Mouse (Mus musculus) hindbrain, embryonic 14.5 days (tissue): ENCODE measurements around the gene Eda. TPM values are rescaled to one million over a fixed set of nuclear protein-coding genes. Genes with fewer than 3 reads are reported as not detected.
A peak's percentile ranks its signal among the peaks of the same experiment; 100 is the strongest.
"Not testable (repeated sequence)": the region's sequence is repeated elsewhere in the genome, so short reads cannot be mapped to it uniquely, and the experiment has no call there.

Experiments used
- ATAC-seq: fragments of 200-750 bp; cut with Nextera tagmentation; 2 replicates; pipeline ENCODE4 v1.8.0; 2017; ENCODE audit warnings: moderate number of reproducible peaks, mild to moderate bottlenecking, moderate TSS enrichment, moderate library complexity; ENCODE audit not compliant: low FRiP score
- DNase-seq: peaks from one replicate; pipeline ENCODE4 v3.0.0-alpha.2; 2015; ENCODE audit warnings: low spot score
- H3K27ac ChIP-seq: fragments of 300-500 bp; sonication (generic); 2 replicates; pipeline ENCODE4 v1.5.1; 2014; ENCODE audit warnings: mild to moderate bottlenecking, moderate library complexity
- H3K27me3 ChIP-seq: fragments of 300-500 bp; sonication (generic); 2 replicates; pipeline ENCODE4 v1.6.1; 2014; ENCODE audit warnings: mild to moderate bottlenecking, low read length, mixed read lengths; ENCODE audit not compliant: control insufficient read depth, insufficient read depth
- H3K36me3 ChIP-seq: fragments of 300-500 bp; sonication (generic); replicated peaks from 2 replicates; pipeline ENCODE4 v1.6.1; 2014; ENCODE audit not compliant: control insufficient read depth, insufficient read depth
- H3K4me1 ChIP-seq: fragments of 300-500 bp; sonication (generic); replicated peaks from 2 replicates; pipeline ENCODE4 v1.6.1; 2014; ENCODE audit warnings: antibody characterized with exemption, low read length, mixed read lengths; ENCODE audit not compliant: control insufficient read depth, insufficient read depth
- H3K4me2 ChIP-seq: fragments of 300-500 bp; sonication (generic); replicated peaks from 2 replicates; pipeline ENCODE4 v1.6.1; 2014; ENCODE audit warnings: mild to moderate bottlenecking, moderate library complexity
- H3K4me3 ChIP-seq: fragments of 300-500 bp; sonication (generic); replicated peaks from 2 replicates; pipeline ENCODE4 v1.5.1; 2014; ENCODE audit warnings: mild to moderate bottlenecking, low read length
- H3K9ac ChIP-seq: fragments of 300-500 bp; sonication (generic); 2 replicates; pipeline ENCODE4 v1.6.1; 2014
- H3K9me3 ChIP-seq: fragments of 300-500 bp; sonication (generic); 2 replicates; pipeline ENCODE4 v1.6.1; 2016; ENCODE audit warnings: low read length; ENCODE audit not compliant: control insufficient read depth
- WGBS: fragments of 180-500 bp; shearing (Covaris S2); extraction: QIAGEN DNeasy Blood & Tissue Kit; methylation state at CpG from one replicate; pipeline ENCODE4 v1.1.7; 2014; 5-methylcytosine and 5-hydroxymethylcytosine counted together
- polyA plus RNA-seq: library from polyadenylated mRNA; unstranded; fragments of >200 nt; fragmentation: Nextera tagmentation; extraction: Ambion mirVana; gene quantifications from 2 replicates; pipeline ENCODE4 v1.2.1, GENCODE M21; 2014

The Eda gene
- polyA plus RNA-seq, 1 experiment from 2014 or later: 2.9 TPM

DNA sequence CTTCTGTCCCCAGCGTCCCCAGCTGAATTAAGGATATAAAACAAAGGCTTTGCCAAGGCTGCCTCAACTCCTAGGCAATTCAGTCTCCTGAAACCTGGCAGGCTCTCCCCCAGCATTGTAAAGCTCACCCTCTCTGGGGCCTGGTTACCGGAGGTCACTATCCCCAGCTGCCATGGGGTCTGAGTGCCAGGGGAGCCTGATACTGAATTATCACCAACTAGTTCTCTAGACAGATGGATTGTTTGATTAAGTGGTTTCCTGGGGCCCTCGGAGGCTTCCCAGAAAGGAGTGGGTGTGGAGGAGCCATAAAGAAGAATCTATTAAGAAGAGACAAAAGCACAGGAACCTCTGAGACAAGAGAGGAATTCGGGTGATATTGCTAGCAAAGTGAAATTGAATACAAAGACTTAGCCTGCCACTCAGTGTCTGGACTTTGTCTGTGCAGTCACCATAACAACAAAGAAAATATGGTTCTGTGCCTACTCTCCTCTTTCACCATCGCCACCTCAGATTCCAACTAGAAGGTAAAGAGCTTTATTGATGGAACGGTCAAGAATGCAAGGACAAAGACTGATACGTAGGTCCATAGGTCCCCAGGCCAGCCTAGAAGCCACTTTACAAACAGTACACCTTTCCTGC lies 418.9 kb downstream of the Eda start:
- DNase-seq (peak; percentile 24), ATAC-seq (no peak; the same call in 1 of the 2 replicates)
- Histone ChIP-seq H3K27ac (no peak overlapping the region), H3K9ac (no peak overlapping the region), H3K4me3 (no peak overlapping the region), H3K4me2 (no peak overlapping the region), H3K27me3 (no peaks in the 10 kb centered on the region), H3K9me3 (no peaks in the 10 kb centered on the region), H3K36me3 (no peaks in the 10 kb centered on the region), H3K4me1 (no peaks in the 10 kb centered on the region)
- 45% methylated on average over 7 of the region's 7 CpGs for WGBS

DNA sequence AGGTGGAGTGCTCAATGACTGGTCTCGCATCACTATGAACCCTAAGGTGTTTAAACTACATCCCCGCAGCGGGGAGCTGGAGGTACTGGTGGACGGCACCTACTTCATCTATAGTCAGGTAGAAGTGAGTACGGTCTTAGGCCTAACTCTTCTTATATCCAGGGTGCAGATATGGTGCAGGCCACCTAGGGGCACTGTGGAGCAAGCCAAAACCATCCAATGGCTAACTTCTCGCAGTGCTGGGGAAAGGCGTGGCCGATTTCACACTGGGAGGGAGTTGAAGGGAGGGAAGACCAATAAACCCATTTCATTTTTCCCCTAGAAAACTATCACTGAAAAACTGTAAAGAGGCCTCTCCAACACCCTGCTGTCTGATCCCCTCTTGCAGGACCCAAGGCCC lies 419.6 kb downstream of the Eda start:
- DNase-seq (no peak), ATAC-seq (no peak)
- 88% methylated on average over 8 of the region's 8 CpGs for WGBS
- H3K9me3 ChIP-seq: no peaks in the 10 kb centered on the region
- H3K9ac ChIP-seq: no peak overlapping the region
- H3K36me3 ChIP-seq: no peaks in the 10 kb centered on the region
- H3K4me3 ChIP-seq: no peak overlapping the region
- H3K4me1 ChIP-seq: no peaks in the 10 kb centered on the region
- no peak overlapping the region for H3K4me2 ChIP-seq
- H3K27me3 ChIP-seq: no peaks in the 10 kb centered on the region
- H3K27ac ChIP-seq: no peak overlapping the region

DNA sequence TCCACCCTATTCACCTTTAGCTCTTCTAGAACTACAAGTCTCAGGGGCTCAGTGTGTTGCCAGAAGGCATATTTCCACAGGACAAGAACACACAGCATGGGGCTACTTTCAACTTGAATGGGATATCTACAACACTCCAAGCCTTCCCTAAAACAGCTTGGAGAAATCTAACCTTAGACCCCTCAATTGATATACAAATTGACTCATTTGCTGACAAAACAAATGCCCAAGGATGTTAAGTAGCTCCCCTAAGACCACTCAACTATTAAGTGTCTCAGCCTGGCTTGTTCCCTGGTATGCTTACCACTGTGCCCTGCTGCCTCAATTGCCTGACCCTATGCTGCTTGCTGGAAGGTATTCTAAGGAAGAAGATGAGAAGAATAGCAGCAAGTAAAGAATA lies 425.5 kb downstream of the Eda start:
- no peak overlapping the region for H3K9ac ChIP-seq
- no peak for ATAC-seq
- DNase-seq: no peak

DNA sequence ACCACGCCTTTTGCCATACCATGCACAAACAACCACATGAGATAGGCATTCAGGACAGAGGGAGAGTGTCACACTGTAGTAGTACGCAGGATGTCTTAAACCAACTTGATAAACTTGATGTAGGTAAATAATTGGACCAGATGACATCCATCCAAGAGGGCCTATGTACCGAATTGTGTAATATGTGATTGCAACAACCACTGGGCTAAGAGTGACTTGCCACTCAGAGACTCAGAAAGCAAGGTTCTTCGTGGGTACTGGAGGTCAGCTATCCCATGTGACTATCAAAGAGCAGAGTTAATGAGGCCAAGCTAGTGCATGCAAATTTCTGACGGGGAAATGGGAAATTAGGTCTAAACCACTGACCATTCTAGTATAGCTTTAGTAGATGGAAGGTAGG lies 426.3 kb downstream of the Eda start:
- WGBS: 85% methylated on average over 5 of the region's 5 CpGs
- Histone ChIP-seq H3K4me1 (no peaks in the 10 kb centered on the region), H3K4me3 (no peak overlapping the region), H3K9me3 (no peaks in the 10 kb centered on the region), H3K27ac (no peak overlapping the region), H3K27me3 (no peaks in the 10 kb centered on the region; the same call in 1 of the 2 replicates), H3K4me2 (no peak overlapping the region), H3K9ac (no peak overlapping the region), H3K36me3 (no peaks in the 10 kb centered on the region)
- ATAC-seq (no peak), DNase-seq (no peak)

More for the DNA sequence above, 425.5 kb downstream of the Eda start:
- Histone ChIP-seq H3K4me2 (no peak overlapping the region), H3K27ac (no peak overlapping the region), H3K4me1 (no peaks in the 10 kb centered on the region), H3K27me3 (no peaks in the 10 kb centered on the region; the same call in 1 of the 2 replicates), H3K4me3 (no peak overlapping the region), H3K36me3 (no peaks in the 10 kb centered on the region), H3K9me3 (no peaks in the 10 kb centered on the region)

DNA sequence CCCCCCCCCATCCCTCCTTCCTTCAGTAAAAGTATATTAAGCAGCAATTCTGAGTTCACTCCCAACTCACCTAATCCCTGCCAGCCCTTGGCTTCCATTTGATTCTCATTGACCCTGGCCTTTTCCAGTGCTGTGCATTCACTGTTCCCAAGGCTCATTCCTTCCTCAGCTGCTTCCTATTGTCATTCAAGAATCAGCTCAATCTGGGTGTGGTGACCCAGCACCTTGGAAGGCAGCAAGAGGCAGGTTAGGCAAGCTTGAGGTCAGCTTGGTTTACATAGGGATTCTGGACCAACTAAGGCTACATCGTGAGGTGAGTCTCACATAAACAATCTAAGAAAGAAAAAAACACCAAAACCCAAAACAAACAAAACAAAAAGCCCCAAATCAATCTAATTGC lies 433.8 kb downstream of the Eda start:
- no peak overlapping the region for H3K27ac ChIP-seq
- no peak overlapping the region for H3K9ac ChIP-seq
- H3K27me3 ChIP-seq: no peaks in the 10 kb centered on the region
- no peaks in the 10 kb centered on the region for H3K4me1 ChIP-seq
- no peak for ATAC-seq
- WGBS: 78% methylated on average over 1 of the region's 1 CpGs
- H3K9me3 ChIP-seq: no peaks in the 10 kb centered on the region
- DNase-seq: no peak
- H3K4me3 ChIP-seq: no peak overlapping the region
- no peaks in the 10 kb centered on the region for H3K36me3 ChIP-seq
- no peak overlapping the region for H3K4me2 ChIP-seq

DNA sequence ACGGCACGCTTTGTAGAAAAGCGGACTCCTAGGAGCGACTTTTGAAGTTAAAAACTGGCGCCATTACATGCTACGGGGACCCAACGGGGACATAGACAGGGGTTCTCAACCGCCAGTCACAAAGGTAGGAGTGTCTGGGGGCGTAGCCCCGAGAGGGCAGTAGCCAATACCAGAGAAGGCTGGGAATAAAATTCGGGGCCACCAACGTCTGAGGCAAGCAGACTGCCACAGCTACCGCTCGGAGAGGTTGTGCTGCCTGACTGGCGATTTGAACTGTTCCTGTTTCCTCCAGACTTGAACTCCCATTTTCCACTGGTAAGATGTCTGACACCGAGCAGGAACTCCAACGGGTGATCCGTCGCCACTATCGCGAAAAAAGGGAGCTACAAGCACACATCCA lies 453.3 kb downstream of the Eda start, which contains the start of gene Otud6a:
Otud6a (plus strand) TSS at position 321 of the 400 bp plus-strand sequence.
- no peaks in the 10 kb centered on the region for H3K9me3 ChIP-seq
- ATAC-seq: no peak
- H3K27ac ChIP-seq: no peak within 1 kb of the TSS
- H3K4me1 ChIP-seq: no peaks in the 10 kb centered on the region
- no peaks in the 10 kb centered on the region for H3K36me3 ChIP-seq
- H3K9ac ChIP-seq: no peak within 1 kb of the TSS
- no peak for DNase-seq
- no peak within 1 kb of the TSS for H3K4me3 ChIP-seq
- no peak within 1 kb of the TSS for H3K4me2 ChIP-seq
- 91% methylated on average over 21 of the region's 21 CpGs for WGBS
- H3K27me3 ChIP-seq: peaks cover 3% of the 10 kb centered on the region; the same call in 1 of the 2 replicates

DNA sequence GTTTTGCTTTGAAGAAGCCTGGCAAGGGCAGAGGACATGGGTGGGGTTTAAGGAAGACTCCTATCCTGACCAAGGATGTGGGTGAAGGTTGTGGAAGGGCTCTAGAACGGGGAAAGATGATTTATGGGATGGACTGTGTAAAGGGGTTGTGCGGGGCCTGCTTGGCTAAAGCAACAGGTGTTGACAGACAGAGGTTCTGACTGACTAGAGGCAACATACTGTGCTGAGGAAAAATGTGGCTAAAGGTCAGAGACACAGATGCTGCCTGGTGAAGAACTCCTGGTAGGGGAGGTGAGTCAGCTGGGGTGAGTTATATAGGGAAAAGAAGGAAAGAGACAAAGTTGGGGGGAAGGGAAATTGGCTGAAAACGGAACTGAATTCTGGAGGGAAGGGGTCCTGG lies 456.9 kb downstream of the Eda start:
- no peak overlapping the region for H3K4me3 ChIP-seq
- DNase-seq (no peak), ATAC-seq (no peak)
- H3K4me2 ChIP-seq: no peak overlapping the region
- no peaks in the 10 kb centered on the region for H3K9me3 ChIP-seq
- H3K27me3 ChIP-seq: peaks cover 21% of the 10 kb centered on the region; the same call in 1 of the 2 replicates
- H3K27ac ChIP-seq: no peak overlapping the region
- WGBS: 81% methylated on average over 3 of the region's 3 CpGs
- no peaks in the 10 kb centered on the region for H3K4me1 ChIP-seq
- no peaks in the 10 kb centered on the region for H3K36me3 ChIP-seq
- H3K9ac ChIP-seq: no peak overlapping the region

DNA sequence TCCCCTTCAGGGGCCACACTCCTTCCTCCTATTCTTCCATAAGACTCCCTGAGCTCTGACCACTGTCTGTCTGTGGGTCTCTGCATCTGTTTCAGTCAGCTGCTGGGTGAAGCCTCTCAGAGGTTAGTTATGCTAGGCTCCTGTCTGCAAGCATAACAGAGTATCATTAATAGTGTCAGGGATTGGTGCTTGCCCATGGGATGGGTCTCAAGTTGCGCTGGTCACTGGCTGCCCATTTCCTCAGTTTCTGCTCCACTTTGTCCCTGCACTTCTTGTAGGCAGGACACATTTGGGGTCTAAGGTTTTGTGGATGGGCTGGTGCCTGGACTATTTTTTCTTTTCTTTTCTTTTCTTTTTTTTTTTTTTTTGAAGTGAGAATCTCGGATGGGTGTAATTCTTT lies 467.2 kb downstream of the Eda start, which contains the start of gene Awat2:
Awat2 (minus strand) TSS at position 101 of the 400 bp plus-strand sequence.
- H3K4me1 ChIP-seq, H3K4me3 ChIP-seq, H3K9me3 ChIP-seq, H3K4me2 ChIP-seq, H3K27me3 ChIP-seq, H3K9ac ChIP-seq, DNase-seq, H3K27ac ChIP-seq, H3K36me3 ChIP-seq, ATAC-seq: not testable (repeated sequence)
- 91% methylated on average over 2 of the region's 2 CpGs for WGBS

DNA sequence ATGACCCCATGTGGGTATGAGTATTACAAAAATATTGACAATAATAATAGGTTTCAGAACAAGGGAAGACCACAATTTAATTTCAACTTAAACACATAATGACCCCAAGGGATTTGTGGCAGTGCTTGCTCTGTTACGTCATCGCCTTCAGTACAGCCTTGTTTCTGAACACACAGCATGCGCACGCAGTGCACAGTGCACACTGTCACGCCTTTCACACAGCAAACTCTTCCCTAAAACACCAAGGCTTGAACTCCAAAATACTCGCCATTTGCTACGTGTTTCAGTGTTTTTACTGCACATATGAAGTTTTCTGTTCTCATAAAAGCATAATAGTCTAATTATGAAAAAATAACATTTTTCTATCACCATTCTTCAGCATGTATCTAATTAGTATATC lies 468.1 kb downstream of the Eda start:
- DNase-seq: no peak
- Histone ChIP-seq H3K27ac (no peak overlapping the region), H3K36me3 (no peaks in the 10 kb centered on the region), H3K4me2 (no peak overlapping the region), H3K4me1 (no peaks in the 10 kb centered on the region), H3K9me3 (no peaks in the 10 kb centered on the region), H3K4me3 (no peak overlapping the region), H3K9ac (no peak overlapping the region), H3K27me3 (no peaks in the 10 kb centered on the region)
- no peak for ATAC-seq
- WGBS: 86% methylated on average over 7 of the region's 7 CpGs
